Mouse (Mus musculus): ENCODE results near the gene Gpr132. TPM values are rescaled to one million over a fixed set of nuclear protein-coding genes. Genes with fewer than 3 reads are reported as not detected.

Gene Gpr132
- total RNA-seq, 2 experiments from 2014 or later: not detected

DNA sequence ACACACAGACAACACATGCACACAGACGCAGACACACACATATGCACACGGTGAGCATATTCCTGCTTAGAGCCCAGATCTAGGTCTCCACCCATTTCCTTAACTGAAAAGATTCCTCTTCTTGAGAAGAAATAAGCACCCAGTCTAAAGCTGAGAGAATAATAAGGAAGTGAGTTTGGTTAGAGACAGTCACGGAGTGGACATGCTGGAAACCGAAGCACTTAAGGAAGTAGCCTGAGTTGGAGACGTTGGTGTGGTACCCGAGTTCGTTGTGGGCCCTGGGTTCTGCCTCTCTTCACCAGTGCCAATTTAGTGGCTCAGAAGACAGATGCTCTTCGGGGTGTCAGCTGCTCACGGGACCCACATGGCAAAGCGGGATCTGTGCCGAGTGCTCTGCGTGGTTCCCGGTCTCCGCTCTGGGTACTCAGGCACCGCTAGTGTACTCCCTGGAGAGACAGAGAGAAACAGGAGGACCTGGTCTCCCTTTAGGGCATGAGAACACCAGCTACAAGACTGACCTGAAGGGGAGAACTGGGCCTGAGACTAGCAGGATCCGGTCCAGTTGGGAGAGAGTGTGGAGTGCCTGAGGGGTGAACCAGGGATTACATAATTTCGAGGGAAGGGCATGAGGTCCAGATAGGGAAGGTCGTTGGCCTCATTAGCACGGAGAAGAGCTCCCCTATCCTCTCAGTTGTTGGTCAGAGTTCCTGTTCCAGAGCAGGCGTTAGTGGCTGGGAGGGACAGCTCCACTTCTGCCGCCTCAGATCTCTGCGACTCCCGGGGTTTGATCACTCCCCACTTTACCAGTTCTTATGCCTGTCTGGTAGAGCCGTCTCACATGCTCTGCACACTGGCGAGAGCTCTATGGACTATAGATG, 27.6 kb downstream of the Gpr132 start:
- no peak for TF ChIP-seq CTCF (conservative IDR thresholded peaks at IDR 0.05)
- DNase-seq (ENCODE audit: low spot score in 2 of 2): no peak
- Histone ChIP-seq H3K27ac (0 out of 2 replicates have a peak overlapping the region, but pooled peaks have one; percentile 18), H3K4me3 (no peak overlapping the region)

DNA sequence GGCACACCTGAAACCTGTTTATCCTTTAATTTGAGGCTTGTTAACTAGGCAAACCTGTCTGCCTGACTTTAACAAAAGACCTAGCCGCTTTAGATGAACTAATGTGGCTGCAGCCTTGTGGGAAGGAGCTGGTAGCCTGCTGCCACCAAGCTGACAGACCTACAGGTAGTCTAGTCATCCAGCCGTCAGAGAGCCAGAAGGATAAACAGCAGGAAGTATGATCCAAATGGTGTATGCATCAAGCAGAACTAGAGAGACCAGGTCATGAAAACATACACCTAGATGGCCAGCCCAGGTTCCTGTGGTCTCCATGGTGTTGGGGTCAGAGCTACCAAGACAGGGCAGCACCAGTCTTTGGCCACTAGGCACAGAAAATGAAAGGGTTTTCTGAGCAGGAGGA, 33.0 kb downstream of the Gpr132 start:
- H3K4me3 ChIP-seq: no peak overlapping the region
- no peak overlapping the region for H3K27ac ChIP-seq
- no peak for TF ChIP-seq CTCF (conservative IDR thresholded peaks at IDR 0.05)
- no peak for DNase-seq (ENCODE audit: low spot score in 2 of 2)

DNA sequence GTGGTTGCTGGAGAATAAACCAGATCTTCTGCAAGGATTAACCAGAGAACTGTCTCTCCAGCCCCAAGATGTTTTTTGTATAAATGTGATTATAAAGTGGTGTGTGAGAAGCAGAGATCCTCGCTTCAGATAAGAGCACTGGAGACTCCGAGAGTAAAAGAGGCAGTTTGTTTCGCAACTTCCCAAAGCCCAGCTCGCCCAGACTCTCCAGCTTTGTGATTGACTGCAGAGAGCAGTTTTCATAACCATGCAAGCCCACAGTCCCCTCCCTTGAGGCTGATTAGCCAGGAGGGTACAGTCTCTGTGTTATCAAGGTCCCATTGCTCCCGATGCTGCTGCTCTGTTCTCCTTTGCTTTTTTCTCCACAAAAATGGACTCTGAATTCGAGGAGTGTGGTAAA, 34.5 kb downstream of the Gpr132 start:
- no peak for TF ChIP-seq CTCF (conservative IDR thresholded peaks at IDR 0.05)
- DNase-seq (ENCODE audit: low spot score in 2 of 2): no peak
- Histone ChIP-seq H3K4me3 (no peak overlapping the region), H3K27ac (no peak overlapping the region)

- no peak for TF ChIP-seq CTCF (conservative IDR thresholded peaks at IDR 0.05)
- H3K27ac ChIP-seq: no peak overlapping the region
- no peak for DNase-seq (ENCODE audit: low spot score in 2 of 2)
- H3K4me3 ChIP-seq: no peak overlapping the region
Measured at GRCm38 (mm10) chr12:112832411-112832810, 35.6 kb downstream of the Gpr132 start.

GRCm38 (mm10) chr12:112830570-112830969, 37.5 kb downstream of the Gpr132 start:
- DNase-seq (ENCODE audit: low spot score in 2 of 2): no peak
- peak overlapping the region; percentile 61 for H3K4me3 ChIP-seq
- TF ChIP-seq CTCF (conservative IDR thresholded peaks at IDR 0.05): no peak
- no peak overlapping the region for H3K27ac ChIP-seq

DNA sequence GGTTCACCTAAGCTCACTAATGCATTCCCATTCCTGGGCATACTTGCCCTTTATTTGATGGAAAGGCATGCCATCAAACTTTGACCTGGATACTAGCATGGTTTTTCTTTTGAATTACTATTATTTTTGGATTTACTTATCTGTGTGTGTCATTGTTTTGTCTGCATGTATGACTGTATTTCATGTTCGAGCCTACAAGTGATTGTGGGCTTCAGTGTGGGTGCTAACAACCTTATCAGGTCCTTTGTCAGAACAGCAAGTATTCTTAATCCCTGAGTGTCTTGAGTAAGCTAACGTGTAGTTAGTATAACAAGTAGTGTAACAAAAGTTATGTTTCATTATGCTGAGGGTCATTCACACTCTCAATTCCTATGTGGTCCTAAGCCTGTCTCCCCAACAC, 37.9 kb downstream of the Gpr132 start:
- peak overlapping the region; percentile 61 for H3K4me3 ChIP-seq
- TF ChIP-seq CTCF (conservative IDR thresholded peaks at IDR 0.05): no peak
- no peak for DNase-seq (ENCODE audit: low spot score in 2 of 2)
- peak overlapping the region; percentile 87 for H3K27ac ChIP-seq

DNA sequence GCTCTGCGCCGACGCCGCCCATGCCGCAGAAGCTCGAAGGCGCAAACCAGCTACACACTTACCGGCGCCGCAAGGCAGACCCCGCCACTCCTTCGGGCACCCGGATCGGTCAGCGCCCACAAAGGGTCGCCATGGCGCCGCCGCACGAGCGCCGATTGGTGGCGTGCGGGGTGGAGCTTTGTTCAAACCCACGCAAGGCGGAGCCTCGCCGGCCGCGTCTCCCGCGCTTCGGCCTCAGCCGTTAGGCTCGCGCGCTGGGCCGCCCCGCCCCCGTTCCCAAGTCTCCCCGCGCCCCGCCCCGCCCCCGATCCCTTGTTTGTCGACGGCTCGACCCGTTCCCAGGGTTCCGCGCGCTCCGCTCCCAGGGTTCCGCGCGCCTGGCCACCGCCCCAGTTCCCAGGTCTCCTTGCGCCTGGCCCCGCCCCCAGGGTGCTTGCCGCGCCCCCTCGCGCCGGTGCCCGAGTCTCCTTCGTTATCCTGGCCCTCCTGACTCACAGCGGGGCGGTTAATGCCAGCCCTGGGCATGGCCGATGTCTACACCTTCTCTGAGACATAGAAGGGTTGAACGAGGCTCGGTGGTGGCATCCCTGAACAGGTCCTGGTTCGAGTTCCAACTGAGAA, 38.7 kb downstream of the Gpr132 start, which contains the start of gene Cdca4:
TSS of gene Cdca4 (minus strand) at position 180 of the 621 bp plus-strand sequence.
- DNase-seq (ENCODE audit: low spot score in 2 of 2): peak; percentile 97 to 99
- peak within 1 kb of the TSS; percentile 95 for H3K27ac ChIP-seq
- TF ChIP-seq CTCF (conservative IDR thresholded peaks at IDR 0.05): peak; percentile 18; the same call in 1 of the 2 replicates
- peak within 1 kb of the TSS; percentile 90 for H3K4me3 ChIP-seq

- Histone ChIP-seq H3K27ac (peak overlapping the region; percentile 95), H3K4me3 (peak overlapping the region; percentile 90)
- peak; percentile 39 to 49 for DNase-seq (ENCODE audit: low spot score in 2 of 2)
- TF ChIP-seq CTCF (conservative IDR thresholded peaks at IDR 0.05): no peak
Measured at GRCm38 (mm10) chr12:112828501-112829243, 39.4 kb downstream of the Gpr132 start.

DNA sequence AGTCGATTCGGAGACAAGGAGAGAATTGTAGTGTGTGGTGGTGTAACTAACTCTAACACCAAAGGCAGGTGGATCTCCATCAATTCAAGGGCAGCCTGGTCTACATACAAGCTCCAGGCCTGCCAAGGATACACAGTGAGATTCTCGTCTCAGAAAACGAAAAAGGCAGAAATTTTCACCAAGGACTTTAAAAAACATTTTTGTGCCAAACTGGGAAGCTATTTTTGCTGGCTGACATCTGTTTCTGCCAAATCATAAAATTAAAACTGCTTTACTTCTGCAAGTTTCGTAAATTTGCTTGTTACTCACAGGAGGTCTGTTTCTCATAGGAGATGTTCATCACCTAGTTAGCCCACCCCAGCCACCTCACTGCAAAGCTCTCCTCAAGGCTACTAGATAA, 42.1 kb downstream of the Gpr132 start:
- no peak for DNase-seq (ENCODE audit: low spot score in 2 of 2)
- no peak for TF ChIP-seq CTCF (conservative IDR thresholded peaks at IDR 0.05)
- Histone ChIP-seq H3K4me3 (no peak overlapping the region), H3K27ac (peak overlapping the region; percentile 74)

DNA sequence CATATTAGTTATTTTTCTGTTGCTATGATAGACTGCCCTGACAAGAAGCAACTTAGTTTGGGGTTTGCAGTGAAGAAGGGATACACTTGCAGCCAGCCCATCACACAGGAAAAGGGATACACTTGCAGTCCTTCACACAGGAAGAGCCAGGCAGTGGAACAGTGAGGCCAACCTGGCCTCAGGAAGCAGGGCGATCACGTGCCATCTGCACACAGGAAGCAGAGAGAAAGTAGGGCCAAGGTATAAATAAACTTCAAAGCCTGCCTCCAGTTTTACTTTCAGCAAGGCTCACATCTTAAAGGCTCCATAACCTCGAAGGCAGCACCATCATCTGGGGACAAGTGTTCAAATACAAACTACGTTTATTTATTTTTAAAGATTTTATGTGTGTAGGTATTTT, 44.8 kb downstream of the Gpr132 start:
- TF ChIP-seq CTCF (conservative IDR thresholded peaks at IDR 0.05): no peak
- no peak for DNase-seq (ENCODE audit: low spot score in 2 of 2)
- no peak overlapping the region for H3K4me3 ChIP-seq
- peak overlapping the region; percentile 50; the same call in 1 of the 2 replicates for H3K27ac ChIP-seq

DNA sequence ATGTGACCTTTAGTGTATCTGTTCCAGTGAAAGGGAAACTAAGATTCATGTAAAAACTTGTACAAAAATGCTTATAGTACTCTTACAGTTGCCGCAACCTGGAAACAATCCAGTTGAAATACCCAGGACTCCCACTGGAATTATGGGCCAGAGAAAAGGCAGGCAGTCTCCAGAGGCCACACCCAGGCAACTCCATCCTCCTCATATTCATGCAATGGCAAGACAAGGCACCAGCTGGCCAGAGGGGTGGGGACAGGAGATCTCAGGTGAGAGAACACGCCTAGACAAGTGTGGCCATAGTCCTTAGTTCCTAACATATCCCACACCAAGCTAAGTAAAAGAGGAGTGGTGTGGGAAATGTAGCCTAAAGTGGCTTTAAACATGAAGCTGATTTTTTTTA, 45.4 kb downstream of the Gpr132 start:
- DNase-seq (ENCODE audit: low spot score in 2 of 2): no peak
- Histone ChIP-seq H3K27ac (peak overlapping the region; percentile 50; the same call in 1 of the 2 replicates), H3K4me3 (no peak overlapping the region)
- TF ChIP-seq CTCF (conservative IDR thresholded peaks at IDR 0.05): no peak

DNA sequence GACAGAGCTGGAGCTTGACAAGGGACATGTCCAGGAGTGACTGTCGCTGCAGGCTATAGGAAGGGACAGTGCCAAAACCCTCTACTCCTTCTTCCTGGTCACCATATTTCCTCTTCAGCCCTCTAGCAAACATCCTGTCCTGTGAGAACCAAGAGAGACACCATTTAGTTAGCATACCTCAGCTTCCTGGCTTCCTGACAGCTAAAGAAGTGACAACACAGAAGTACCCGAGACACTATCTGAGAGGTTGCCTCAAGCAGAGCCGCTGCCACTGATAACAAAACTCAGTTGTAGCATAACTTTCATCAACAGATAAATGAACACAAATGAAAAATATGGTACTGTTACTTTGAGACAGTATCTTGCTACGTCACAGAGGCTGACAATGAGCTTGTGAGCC, 46.1 kb downstream of the Gpr132 start:
- no peak for TF ChIP-seq CTCF (conservative IDR thresholded peaks at IDR 0.05)
- H3K4me3 ChIP-seq: no peak overlapping the region
- no peak for DNase-seq (ENCODE audit: low spot score in 2 of 2)
- 0 out of 2 replicates have a peak overlapping the region, but pooled peaks have one; percentile 14 for H3K27ac ChIP-seq

DNA sequence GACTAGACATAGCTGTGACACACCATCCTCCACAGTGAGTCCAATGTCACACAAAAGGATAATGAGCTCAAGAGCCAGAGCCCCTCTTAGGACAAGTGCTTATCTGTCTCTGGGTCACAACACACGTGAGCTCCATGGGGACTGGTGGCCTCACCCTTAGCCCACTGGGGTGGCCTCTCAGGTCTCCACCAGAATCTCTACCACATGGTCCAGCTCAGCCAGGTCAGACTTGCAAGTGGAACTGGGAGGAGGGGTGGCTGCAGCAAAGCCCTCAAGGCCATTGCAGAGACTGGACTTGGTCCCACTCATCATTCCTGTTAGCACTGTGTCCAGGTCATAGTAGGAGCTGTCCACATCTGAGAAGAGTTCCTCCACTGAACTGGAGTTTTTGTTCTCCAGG, 46.8 kb downstream of the Gpr132 start:
- DNase-seq (ENCODE audit: low spot score in 2 of 2): no peak
- no peak overlapping the region for H3K27ac ChIP-seq
- TF ChIP-seq CTCF (conservative IDR thresholded peaks at IDR 0.05): no peak
- no peak overlapping the region for H3K4me3 ChIP-seq

All from layer of hippocampus, adult 2 months (tissue).